Mouse (Mus musculus) common myeloid progenitor, adult 5-6 weeks (primary cell): ENCODE data around the gene Col8a2. TPM values are rescaled to one million over a fixed set of nuclear protein-coding genes. Genes with fewer than 3 reads are reported as not detected.

ENCODE experiments used
- ATAC-seq: replicated peaks from 2 replicates; pipeline ENCODE4 v1.8.0; 2016; ENCODE audit warnings: low read depth, mild to moderate bottlenecking, moderate TSS enrichment, inconsistent platforms; ENCODE audit not compliant: poor library complexity, severe bottlenecking
- total RNA-seq: library from RNA; stranded (forward); fragments of 200-1000, 187-1606 nt; gene quantifications from 2 replicates; pipeline ENCODE4 v1.2.3, GENCODE M21; 2017

Col8a2 gene
- total RNA-seq, 1 experiment from 2014 or later, result not detected

DNA sequence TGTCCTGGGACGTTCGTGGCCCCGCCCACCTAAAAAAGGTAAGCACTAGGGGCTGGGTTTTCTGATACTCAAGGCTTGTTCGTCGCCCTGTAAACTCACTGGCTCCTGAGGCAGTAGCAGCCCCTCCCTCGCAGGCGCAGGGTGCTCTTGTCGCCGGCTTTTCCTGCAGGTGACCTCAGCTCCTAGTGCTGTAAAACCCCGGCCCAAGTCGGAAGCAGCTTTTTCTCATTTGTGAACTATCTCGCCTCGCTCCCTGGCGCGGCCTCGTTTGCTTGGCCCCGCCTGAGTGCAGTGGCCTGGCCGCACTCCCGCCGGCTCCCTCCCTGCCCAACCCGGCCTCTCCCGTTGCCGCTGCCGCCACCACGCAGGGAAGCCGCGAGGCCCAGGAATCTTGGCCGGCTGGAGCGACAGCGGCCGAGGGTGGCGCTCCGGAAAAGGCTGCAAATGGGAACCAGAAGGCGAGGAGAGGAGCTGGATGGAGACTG, 10.1 kb downstream of the Col8a2 start:
- ATAC-seq, result peak; percentile 22

DNA sequence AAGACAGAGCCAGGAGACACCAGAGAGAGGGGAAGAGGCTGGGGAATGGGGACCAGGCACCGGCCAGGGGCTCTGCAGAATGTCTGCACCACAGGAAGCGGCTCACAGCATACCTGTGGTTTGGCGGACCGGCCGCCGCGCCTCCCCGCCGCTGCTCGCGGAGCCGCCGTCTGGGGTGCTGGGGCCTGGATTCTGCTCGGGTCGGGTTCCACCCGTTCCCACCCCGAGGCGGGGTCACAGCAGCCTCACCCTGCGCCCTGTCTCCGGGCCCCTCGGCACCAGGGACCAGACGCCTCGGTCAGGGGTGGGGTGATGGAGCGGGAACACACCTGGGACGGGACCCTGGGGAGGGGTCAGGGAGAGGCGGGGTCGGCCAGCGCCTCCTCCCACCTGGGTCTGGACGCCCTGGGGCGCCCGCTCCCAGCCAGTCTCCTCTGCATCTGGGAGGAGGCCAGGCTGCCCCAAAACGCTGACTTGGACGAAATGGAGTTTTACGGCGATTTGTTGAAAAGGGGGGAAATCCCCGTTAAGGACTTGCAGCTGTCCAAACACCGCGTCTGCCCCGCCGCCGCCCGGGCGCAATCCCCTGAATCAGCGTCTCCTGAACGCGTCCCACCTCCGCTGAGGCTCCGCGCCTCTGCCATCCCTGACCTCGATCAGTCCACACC, 14.5 kb downstream of the Col8a2 start:
- ATAC-seq, result peak; percentile 5; the same call in 1 of the 2 replicates

DNA sequence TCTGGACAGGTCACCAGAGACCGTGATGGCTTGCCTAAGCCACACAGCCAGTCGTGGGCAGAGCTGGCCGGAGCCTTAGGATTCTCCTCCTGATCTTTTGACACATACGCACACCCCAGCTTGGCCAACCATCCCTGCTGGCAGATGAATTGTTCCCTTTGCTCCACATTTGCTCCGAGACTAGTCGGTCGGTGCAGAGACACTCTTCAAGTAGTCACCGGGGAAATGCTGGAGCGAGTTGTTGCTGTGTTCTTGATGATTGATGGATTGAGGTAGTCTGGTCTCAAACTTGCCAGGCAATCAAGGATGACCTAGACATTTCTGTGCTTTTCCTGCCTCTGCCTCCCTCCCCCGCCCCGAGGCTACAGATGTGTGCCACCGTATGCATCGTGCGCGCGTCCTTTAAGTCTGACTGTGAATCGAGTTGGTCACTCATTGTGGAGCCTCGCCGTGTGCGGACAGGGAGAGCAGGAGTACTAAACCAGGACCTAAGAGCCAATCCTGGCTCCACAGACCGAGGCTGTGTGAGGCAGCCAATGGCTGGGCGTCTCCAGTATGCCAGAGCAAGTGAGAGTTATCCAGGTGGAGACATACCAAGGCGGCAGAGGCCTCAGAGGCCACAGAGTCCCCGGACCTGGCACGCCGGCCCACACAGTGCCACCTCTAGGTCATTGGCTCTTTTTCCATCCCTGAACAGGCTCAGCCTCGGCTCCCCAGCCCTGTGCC, 15.2 kb downstream of the Col8a2 start:
- ATAC-seq, result no peak

DNA sequence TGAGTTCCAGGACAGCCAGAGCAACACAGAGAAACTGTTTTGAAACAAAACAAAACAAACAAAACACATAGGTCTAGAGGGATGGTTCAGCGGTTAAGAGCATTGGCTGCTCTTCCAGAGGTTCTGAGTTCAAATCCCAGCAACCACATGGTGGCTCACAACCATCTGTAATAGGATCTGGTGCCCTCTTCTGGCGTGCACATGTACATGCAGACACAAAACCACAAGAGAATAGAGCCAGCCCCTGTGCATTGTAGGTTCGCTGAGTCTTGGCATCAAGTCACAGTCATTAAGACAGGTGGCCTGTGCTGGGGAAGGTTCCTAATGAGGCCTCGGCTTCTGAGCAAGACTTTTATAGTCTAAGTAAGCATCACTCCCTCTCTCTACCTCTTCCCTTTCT, 17.3 kb downstream of the Col8a2 start:
- no peak for ATAC-seq

DNA sequence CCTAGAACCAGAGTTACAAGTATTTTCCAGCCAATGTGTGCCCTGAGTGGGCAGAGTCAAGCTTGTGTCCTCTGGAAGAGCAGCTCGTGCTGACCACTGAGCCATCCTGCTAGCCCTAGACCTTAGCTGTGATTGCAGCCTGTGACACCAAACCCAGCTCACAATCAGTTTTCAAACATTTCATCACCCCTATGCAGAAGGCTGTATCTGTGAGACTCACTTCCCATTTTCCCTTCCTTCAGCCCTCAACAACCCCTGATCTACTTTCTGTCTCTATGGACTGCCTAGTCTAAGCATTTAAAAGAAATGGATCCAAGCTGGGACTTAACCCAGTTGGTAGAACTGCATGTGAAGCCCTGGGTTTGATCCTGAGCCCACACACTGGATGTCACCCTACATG, 18.8 kb downstream of the Col8a2 start:
- ATAC-seq, result no peak

DNA sequence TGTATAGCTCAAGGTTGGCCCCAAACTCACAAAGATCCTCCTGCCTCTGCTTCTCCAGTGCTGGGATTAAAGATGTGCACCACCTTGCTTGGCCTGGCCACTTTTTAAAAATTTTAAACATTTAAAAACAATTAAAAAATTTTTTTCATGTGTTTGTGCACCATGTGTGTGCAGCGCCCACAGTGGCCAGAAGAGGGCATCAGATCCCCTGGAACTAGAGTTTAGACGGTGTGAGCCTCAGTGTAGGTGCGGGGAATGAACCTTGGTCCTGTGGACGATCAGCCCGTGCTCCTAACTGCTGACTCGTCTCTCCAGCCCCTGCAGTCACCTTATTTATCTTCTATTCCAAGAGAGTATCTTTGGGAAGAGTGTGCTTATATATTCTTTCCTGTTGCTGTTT, 19.5 kb downstream of the Col8a2 start:
- no peak for ATAC-seq

DNA sequence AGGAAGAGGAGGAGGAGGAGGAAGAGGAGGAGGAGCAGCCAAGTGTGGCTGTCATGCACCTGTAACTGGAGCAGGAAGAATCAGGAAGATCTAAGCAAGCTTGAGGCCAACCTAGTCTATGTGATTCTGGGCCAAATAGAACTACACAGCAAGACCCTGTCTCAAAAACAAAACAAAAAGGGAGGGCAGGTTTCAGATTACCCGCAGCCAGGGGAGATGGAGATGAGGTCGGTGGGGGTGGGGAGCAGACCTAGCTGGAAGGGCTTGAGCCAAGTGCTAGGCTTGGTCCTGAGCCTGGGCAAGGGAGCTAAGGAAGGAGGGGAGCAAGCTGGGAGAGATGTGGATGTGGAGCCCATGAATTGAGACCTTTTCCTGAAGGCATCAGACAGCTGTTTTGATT, 20.2 kb downstream of the Col8a2 start:
- no peak for ATAC-seq

DNA sequence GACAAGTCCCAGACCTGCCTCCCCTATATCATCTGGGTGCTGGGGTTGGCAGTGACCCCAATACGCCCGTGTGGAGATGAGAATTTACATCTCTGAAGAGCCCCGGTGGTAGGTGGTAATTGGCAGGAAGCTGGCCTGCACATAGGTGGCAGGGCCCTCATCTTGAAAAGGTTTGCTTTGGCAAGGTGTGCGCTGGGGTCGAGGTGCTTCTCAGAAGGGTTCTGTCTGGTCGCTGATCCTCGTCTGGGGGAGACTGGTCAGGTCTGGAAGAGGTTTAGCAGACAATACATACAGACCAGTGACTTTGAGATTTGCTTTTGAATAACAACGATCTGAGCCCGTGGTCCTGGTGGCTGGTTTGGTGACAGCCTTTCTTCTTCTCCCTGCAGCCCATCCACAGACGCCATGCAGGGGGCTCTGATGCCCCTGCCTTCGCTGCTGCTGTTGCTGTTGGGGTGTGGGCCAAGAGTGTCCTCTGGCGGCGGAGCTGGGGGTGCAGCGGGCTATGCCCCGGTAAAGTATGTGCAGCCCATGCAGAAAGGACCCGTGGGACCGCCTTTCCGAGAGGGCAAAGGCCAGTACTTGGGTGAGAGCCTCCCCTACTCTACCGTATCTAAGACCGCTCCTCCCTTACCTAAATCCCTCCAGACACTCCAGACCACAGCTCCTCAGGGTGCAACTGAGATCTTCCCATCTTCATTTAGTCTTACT, 22.8 kb downstream of the Col8a2 start:
- ATAC-seq, result peak; percentile 50

DNA sequence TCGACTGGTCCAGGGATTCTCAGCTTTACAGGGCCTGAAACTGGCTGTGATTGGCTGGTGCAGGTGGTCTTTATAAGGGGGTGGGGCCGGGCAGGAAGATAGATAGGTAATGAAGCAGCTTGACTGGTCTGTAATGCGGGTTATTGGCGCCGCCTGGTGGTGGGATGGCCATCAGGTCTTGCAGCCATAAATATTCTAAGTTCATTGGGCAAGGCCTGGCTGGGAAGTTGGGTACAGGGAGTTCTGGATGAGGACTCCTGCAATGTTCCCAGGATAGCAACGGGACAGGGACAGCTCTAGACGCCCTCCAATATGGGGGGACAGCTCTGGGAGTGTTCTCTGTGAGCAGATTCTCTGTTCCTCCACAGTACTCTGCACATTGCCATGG, 23.3 kb downstream of the Col8a2 start:
- ATAC-seq, result peak; percentile 73

DNA sequence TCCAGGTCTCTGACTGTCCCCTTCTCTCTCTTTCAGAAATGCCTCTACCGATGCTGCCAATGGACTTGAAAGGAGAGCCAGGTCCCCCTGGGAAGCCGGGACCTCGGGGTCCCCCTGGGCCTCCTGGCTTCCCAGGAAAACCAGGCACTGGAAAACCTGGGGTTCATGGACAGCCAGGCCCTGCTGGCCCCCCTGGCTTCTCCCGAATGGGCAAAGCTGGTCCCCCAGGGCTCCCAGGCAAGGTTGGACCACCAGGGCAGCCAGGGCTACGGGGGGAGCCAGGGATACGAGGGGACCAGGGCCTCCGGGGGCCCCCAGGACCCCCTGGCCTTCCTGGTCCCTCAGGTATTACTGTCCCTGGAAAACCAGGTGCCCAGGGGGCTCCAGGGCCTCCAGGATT, 23.8 kb downstream of the Col8a2 start:
- ATAC-seq, result no peak

DNA sequence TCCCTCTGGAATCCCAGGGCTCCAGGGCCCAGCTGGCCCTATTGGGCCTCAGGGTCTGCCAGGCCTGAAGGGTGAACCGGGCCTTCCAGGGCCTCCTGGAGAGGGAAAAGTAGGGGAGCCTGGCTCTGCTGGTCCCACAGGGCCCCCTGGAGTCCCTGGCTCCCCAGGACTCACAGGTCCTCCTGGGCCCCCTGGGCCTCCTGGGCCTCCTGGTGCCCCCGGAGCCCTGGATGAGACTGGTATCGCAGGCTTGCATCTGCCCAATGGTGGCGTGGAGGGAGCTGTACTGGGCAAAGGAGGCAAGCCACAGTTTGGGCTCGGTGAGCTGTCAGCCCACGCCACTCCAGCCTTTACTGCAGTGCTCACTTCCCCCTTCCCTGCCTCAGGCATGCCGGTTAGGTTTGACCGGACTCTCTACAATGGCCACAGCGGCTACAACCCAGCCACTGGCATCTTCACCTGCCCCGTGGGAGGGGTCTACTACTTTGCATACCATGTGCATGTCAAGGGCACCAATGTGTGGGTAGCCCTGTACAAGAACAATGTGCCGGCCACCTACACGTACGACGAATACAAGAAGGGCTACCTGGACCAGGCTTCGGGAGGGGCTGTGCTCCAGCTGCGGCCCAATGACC, 25.1 kb downstream of the Col8a2 start:
- no peak for ATAC-seq

DNA sequence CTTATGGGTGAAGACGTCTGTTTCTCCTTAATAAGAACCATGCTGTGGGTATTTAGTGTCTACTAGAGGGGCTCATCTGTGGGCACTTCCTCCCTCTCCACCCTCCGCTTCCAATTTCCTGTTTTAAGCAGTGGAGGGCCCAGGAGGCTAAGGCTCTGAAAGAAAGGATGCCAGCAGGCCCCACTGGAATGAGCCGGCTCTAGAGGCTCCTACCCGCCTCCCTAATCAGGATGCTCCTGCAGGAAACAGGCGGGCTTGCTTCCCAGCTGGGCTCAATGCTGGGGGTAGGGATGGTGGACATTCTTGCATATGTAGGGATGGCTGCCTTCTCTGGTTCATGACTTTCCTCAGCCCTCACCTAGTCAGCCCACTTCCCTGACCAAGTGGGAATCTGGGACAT, 26.6 kb downstream of the Col8a2 start:
- no peak for ATAC-seq

DNA sequence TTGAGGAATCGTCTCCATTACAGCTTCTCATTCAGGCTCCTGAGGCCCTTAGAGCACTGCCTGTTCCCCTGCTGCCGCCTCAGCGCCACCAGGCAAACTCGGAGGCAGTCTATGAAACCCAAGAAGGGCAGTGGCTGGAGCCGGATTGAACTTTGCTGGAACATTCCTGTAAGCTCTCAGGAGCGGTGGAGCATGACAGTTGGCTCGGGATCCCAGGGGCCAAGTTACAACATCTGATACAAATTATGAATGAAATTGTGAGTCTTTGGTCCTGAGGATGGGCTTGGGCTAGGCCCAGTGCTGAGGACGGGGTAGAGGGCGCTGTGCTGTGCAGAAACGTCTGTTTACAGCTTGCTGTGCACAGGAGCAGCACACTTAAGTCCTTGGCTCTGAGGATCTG, 27.8 kb downstream of the Col8a2 start:
- ATAC-seq, result no peak

DNA sequence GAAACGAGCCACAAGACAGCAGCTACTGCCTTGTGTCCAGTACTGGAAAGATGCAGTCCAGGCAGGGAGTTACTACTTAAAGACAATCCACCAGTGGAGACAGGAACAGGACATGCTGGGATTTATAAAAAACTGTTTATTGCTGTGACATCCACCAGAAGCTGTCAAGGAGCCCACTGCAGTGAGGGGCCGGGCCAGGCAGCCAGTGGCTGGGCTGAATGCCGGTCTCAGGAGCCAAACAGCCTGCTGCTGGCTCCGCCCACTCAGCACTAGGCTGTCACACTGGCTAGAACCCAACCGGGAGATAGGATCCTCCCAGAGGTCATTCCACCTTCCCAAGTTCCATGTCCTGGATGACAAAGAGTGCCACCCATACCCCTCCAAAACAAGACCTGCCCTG, 29.3 kb downstream of the Col8a2 start:
- no peak for ATAC-seq

DNA sequence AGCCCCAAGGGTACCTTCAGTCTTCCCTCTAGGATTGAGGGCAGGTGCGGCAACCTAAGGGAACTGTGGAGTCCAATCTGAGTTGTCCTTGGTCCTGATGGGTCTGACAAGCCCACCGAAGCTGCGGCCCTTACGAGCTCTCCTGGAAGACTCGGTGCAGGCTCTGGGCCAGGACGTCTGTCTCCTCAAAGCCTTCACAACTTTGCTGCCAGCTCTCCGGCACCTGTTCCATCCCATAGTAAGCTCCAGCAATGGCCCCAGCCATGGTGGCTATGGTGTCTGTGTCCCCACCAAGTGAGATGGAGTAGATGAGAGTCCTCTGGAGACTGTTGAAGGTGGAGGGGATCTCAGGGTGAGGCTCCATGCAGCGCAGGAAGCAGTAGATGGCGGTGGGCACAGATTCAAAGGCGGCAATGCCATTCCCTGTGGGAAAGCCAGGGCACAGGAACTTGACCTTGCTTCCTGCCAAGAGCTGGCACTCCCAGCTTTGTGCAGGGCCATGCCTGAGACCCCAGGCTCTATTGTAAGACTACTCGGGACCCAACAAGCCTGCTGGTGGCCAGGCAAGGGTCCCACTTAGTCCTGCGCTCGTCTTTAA, 29.9 kb downstream of the Col8a2 start:
- no peak for ATAC-seq

DNA sequence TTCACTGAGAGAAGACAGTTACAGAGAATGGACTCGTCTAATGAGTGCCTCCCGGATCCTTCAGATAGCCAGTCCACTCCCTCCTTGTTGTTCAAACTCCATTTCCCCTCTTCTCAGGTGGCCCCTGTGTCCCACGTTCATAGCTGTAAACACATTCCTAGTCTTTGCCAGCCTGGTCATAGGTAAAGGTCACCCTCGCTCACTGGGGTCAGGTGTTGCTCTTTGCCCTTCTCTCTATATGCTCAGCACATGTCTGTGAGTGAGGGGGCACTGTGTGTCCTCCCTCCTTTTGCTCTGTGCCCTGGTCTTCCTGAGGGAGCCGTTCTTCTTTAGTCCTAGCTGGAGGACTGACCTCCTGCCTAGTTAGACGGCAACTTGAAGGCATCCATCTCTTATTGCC, 33.2 kb downstream of the Col8a2 start:
- ATAC-seq, result no peak

DNA sequence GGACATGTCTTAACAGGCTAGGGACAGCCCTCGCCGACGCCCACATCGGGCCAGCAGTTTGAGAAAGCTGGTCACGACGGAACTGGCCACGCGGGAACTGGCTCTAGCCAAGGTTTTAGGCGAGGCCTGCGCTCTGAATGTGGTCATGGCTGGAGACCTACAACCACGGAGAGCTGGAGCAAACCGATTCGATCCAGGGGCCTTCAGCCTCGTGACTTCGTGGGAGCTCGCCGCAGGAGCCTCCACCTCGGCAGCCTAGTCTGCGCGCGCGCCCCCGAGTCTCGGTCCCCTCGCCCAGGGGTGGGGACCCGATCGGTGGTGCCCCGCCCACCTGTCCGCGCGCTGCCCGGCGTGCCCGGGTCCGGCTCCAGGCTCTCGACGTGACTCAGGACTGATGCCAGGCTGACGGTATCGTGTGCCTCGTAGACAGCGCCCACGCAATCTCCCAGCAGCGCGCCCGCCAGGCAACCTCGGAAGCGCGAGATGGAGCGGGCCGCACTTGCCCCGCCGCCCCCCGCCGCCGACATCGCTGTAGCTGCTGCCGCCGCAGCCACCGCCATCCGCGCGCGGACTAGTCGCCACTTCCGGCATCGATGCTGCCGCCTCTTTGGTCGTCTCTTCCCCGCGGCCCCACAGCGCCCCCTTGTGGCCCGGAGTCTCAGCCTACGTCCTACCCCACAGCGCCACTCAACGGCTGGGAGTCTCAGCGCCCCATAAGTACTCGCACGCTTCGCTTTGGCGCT, 34.7 kb downstream of the Col8a2 start, which contains the start of gene Adprhl2:
Gene Adprhl2, minus strand, starts transcription at position 593 of the 743 bp plus-strand sequence.
- peak; percentile 94 for ATAC-seq

DNA sequence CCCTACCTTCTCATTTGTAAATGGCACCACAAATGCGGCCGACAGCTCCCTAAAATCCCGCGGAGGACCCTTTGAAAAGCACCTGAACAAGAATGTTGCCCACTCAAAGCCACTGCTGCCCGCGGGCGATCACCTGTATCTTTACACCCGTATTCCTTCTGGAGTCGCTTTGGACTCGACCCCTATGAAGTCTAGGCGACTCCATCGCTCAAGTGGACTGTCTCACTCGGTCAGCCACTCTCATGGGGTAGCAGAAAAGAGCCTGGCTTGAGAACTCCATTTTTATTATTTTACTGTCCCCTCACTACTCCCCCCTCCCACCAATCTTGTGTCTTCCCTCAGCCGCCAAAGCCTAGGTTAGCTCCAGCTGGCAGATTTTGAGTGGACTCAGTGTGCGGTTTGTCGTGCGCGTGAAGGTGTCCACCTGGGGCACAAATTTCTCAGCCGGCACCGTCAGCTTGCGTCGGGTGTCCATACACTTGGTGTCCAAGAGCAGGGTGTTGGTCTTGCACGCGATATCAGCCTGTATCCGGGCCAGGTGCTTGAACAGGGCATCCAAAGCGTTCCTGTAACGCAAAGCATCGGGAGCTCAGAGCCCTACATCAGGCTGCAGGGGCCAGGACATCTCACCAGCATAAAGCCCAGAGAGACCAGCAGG, 35.4 kb downstream of the Col8a2 start:
- ATAC-seq, result no peak

DNA sequence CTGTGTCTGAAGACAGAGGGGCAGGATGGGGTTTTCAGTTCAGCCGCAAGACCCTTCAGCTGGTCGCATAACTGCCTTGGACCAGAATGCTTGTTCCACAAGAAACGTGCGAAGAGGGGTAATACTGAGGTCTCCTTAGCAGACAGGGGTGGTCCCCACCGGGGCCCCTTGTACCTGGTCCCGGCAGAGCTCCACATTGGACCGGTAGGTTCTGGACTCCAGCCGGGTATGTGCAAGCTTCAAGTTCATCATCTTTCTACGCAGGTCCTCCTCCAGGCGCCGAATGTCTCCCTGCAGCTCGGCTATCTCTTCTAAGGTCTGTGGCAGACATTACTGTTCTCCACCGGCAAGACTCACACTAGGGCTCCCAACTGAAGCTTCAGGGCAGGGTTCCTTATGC, 36.1 kb downstream of the Col8a2 start:
- ATAC-seq, result no peak
